Mouse (Mus musculus): ENCODE measurements around the gene Med25. TPM values are rescaled to one million over a fixed set of nuclear protein-coding genes. Genes with fewer than 3 reads are reported as not detected.

Gene Med25
- polyA plus RNA-seq, 1 experiment from 2014 or later = 64.4 TPM

DNA sequence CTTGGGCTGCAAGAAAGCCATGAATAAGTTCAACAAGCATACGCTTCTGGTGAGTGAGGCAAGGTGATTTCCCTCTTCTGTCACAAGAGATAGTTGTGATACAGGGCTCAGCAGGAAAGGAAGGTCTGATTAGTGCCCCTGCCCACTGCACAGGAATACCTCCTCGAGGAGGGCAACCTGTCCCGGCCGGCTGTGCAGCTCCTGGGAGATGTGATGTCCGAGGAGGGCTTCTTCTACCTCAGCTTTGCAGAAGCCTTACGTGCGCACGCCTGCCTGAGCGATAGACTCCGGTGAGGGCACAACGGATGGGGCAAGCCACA is 53.4 kb downstream of the Med25 start:
- Histone ChIP-seq H3K4me3 (ENCODE audit: low read depth, low read length) (peak overlapping the region; percentile 20; the same call in 1 of the 2 replicates), H3K9ac (ENCODE audit: low read length) (peak overlapping the region; percentile 53), H3K4me1 (replicated peaks; ENCODE audit: control insufficient read depth, insufficient read depth) (peaks cover 7% of the 10 kb centered on the region; the same call in 1 of the 2 replicates), H3K27ac (replicated peaks) (no peak overlapping the region; the same call in 1 of the 2 replicates), H3K4me2 (replicated peaks; ENCODE audit: low read depth) (peak overlapping the region; percentile 57), H3K27me3 (ENCODE audit: control insufficient read depth, insufficient read depth, low read length) (no peaks in the 10 kb centered on the region), H3K9me3 (ENCODE audit: control insufficient read depth, low read length) (no peaks in the 10 kb centered on the region), H3K36me3 (ENCODE audit: control insufficient read depth, insufficient read depth, low read length) (peaks cover 14% of the 10 kb centered on the region)
- 36% methylated on average over 11 of the region's 11 CpGs for WGBS
- TF ChIP-seq EP300 (optimal IDR thresholded peaks at IDR 0.05) (no peak), CTCF (IDR thresholded peaks at IDR 0.05; ENCODE audit: low read depth) (no peak)
- no peak for ATAC-seq (ENCODE audit: low FRiP score, low TSS enrichment)
- DNase-seq (ENCODE audit: low spot score) = no peak

DNA sequence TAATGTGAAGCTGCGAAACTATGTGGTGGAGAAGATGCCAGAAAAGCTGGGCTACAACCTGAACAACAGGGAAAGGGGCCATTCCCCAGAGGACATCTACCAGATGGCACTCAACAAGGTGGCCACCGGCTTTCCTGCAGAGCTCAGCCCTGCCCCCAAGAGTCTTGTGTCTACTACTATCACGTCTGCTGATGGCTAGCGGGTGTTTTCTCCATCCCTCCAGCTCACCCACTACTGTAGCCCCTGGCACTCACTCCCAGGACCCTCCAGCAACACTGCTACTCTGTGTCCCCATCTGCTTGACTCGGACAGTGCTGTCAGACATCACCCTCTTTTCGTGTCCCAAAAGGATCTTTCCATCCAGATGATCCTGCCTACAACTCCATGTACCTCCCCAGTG is 54.4 kb downstream of the Med25 start:
- DNase-seq (ENCODE audit: low spot score) = no peak
- H3K4me3 ChIP-seq (ENCODE audit: low read depth, low read length) = no peak overlapping the region
- H3K9ac ChIP-seq (ENCODE audit: low read length) = no peak overlapping the region
- no peak for ATAC-seq (ENCODE audit: low FRiP score, low TSS enrichment)
- H3K4me1 ChIP-seq (replicated peaks; ENCODE audit: control insufficient read depth, insufficient read depth) = peaks cover 7% of the 10 kb centered on the region; the same call in 1 of the 2 replicates
- no peaks in the 10 kb centered on the region for H3K9me3 ChIP-seq (ENCODE audit: control insufficient read depth, low read length)
- no peak overlapping the region for H3K4me2 ChIP-seq (replicated peaks; ENCODE audit: low read depth)
- no peak for TF ChIP-seq CTCF (IDR thresholded peaks at IDR 0.05; ENCODE audit: low read depth)
- TF ChIP-seq EP300 (optimal IDR thresholded peaks at IDR 0.05) = no peak
- peaks cover 8% of the 10 kb centered on the region for H3K36me3 ChIP-seq (ENCODE audit: control insufficient read depth, insufficient read depth, low read length)
- 92% methylated on average over 6 of the region's 6 CpGs for WGBS
- no peaks in the 10 kb centered on the region for H3K27me3 ChIP-seq (ENCODE audit: control insufficient read depth, insufficient read depth, low read length)
- H3K27ac ChIP-seq (replicated peaks) = no peak overlapping the region

DNA sequence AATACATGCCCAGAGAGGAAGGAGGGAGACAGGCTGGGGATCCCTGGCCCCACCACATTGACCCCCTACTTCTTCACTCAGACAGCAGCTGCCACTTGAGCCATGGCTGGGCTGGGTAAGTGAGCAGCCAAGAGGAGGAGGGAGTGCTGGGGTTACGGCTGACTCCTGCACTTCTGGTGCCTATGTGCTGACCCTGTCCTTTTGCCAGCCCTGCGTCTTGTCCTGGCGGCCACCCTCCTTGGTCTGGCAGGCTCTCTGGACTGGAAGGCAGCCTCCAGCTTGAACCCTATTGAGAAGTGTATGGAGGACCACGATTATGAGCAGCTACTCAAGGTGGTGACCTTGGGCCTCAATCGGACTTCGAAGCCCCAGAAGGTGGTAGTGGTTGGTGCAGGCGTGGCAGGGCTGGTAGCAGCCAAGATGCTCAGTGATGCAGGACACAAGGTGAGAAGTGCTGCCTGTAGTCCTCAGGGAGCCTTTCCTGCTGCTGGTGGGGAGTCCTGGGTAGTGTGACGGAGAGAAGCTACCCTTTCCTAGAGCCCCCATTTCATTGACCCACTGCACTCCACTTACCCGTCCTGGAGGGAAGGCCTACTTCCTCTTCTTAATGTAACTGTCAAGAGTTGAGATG is 56.0 kb downstream of the Med25 start:
- no peak overlapping the region for H3K9ac ChIP-seq (ENCODE audit: low read length)
- no peaks in the 10 kb centered on the region for H3K27me3 ChIP-seq (ENCODE audit: control insufficient read depth, insufficient read depth, low read length)
- H3K4me1 ChIP-seq (replicated peaks; ENCODE audit: control insufficient read depth, insufficient read depth) = peaks cover 7% of the 10 kb centered on the region; the same call in 1 of the 2 replicates
- H3K36me3 ChIP-seq (ENCODE audit: control insufficient read depth, insufficient read depth, low read length) = peaks cover under 1% of the 10 kb centered on the region; the same call in 1 of the 2 replicates
- no peak for ATAC-seq (ENCODE audit: low FRiP score, low TSS enrichment)
- H3K4me2 ChIP-seq (replicated peaks; ENCODE audit: low read depth) = no peak overlapping the region
- TF ChIP-seq EP300 (optimal IDR thresholded peaks at IDR 0.05) = no peak
- TF ChIP-seq CTCF (IDR thresholded peaks at IDR 0.05; ENCODE audit: low read depth) = no peak
- no peak overlapping the region for H3K4me3 ChIP-seq (ENCODE audit: low read depth, low read length)
- DNase-seq (ENCODE audit: low spot score) = no peak
- 81% methylated on average over 9 of the region's 9 CpGs for WGBS
- H3K27ac ChIP-seq (replicated peaks) = no peak overlapping the region
- H3K9me3 ChIP-seq (ENCODE audit: control insufficient read depth, low read length) = no peaks in the 10 kb centered on the region

DNA sequence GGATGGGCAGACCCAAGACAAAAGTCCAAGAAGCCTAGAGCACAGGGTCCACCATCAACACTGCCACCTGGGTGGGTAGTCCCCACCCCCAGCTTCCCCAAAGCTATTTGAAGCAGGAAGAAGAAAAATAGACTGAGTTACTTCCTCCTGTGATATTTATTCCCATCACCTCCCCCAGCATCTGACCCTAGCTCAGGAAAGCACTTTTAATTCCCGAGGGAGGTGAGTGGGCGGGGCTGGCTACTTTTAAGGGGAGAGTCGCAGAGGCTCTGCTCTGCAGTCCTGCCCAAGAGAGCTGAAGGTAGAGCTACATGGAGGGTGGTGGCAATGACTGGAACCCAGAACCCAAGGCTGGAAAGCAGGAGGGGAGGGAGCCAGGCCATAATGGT is 56.5 kb downstream of the Med25 start:
- Histone ChIP-seq H3K27ac (replicated peaks) (no peak overlapping the region), H3K27me3 (ENCODE audit: control insufficient read depth, insufficient read depth, low read length) (no peaks in the 10 kb centered on the region), H3K4me1 (replicated peaks; ENCODE audit: control insufficient read depth, insufficient read depth) (peaks cover 7% of the 10 kb centered on the region; the same call in 1 of the 2 replicates), H3K4me3 (ENCODE audit: low read depth, low read length) (no peak overlapping the region), H3K9ac (ENCODE audit: low read length) (no peak overlapping the region), H3K9me3 (ENCODE audit: control insufficient read depth, low read length) (no peaks in the 10 kb centered on the region), H3K36me3 (ENCODE audit: control insufficient read depth, insufficient read depth, low read length) (no peaks in the 10 kb centered on the region; the same call in 1 of the 2 replicates), H3K4me2 (replicated peaks; ENCODE audit: low read depth) (no peak overlapping the region)
- DNase-seq (ENCODE audit: low spot score) = no peak
- WGBS = 40% methylated on average over 3 of the region's 3 CpGs
- ATAC-seq (ENCODE audit: low FRiP score, low TSS enrichment) = no peak
- TF ChIP-seq EP300 (optimal IDR thresholded peaks at IDR 0.05) (no peak), CTCF (IDR thresholded peaks at IDR 0.05; ENCODE audit: low read depth) (no peak)

DNA sequence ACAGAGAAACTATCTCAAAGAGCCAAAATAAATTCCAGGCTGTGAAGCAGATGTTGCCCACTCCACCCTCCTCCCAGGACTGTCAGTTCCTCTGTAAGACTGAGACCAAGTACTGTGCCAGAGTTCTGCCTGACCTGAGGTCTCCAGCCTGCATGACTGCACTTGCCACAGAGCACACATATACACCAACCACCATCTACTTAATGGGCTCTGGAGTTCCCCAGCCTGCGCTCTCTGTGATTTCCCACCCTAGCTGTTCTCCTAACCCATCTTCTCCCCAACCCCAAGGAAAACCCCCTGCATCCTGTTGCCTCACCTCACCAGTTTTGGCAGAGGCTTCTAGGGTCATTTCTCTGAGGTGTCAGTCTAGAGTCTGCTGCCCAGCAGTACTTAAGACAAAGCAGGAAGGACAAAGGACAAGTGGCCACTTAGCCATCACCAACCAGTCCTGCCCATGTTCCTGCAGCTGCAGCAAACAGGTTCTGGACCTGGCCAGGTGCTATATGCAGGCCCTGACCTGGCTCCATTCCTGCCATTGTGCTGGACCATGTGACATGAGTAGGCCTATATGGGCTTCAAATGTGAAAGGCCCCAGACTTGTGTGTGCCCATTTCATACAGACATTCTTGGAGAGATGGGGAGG is 57.0 kb downstream of the Med25 start:
- Histone ChIP-seq H3K27ac (replicated peaks) (no peak overlapping the region), H3K27me3 (ENCODE audit: control insufficient read depth, insufficient read depth, low read length) (no peaks in the 10 kb centered on the region)
- DNase-seq (ENCODE audit: low spot score) = no peak

DNA sequence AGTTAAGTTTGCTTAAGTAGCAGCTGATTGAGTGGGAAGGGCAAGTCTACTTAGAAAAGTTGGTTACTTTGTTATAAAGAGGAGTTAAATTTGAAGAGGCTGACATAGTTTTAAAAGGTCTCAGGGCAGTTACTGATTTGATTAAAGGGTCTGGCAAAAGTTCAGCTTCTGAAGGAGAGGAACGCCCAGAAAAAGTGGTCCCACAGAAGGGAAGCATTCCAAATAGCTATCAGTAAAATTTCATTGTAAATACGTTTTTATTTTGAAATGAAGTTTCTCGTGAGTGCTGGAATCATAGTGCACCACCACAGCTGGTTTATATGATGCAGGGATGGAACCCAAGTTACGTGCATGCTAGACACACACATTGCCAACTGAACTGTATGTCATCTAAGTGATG is 59.7 kb downstream of the Med25 start:
- no peak overlapping the region for H3K4me2 ChIP-seq (replicated peaks; ENCODE audit: low read depth)
- H3K9ac ChIP-seq (ENCODE audit: low read length) = no peak overlapping the region
- no peak for DNase-seq (ENCODE audit: low spot score)
- 36% methylated on average over 4 of the region's 4 CpGs for WGBS
- no peak overlapping the region for H3K4me3 ChIP-seq (ENCODE audit: low read depth, low read length)
- no peak for ATAC-seq (ENCODE audit: low FRiP score, low TSS enrichment)
- no peaks in the 10 kb centered on the region for H3K27me3 ChIP-seq (ENCODE audit: control insufficient read depth, insufficient read depth, low read length)
- no peak for TF ChIP-seq CTCF (IDR thresholded peaks at IDR 0.05; ENCODE audit: low read depth)
- TF ChIP-seq EP300 (optimal IDR thresholded peaks at IDR 0.05) = no peak
- H3K9me3 ChIP-seq (ENCODE audit: control insufficient read depth, low read length) = no peaks in the 10 kb centered on the region
- peaks cover 24% of the 10 kb centered on the region for H3K36me3 ChIP-seq (ENCODE audit: control insufficient read depth, insufficient read depth, low read length)
- no peak overlapping the region for H3K27ac ChIP-seq (replicated peaks)
- H3K4me1 ChIP-seq (replicated peaks; ENCODE audit: control insufficient read depth, insufficient read depth) = no peaks in the 10 kb centered on the region

More for the DNA sequence above, 57.0 kb downstream of the Med25 start:
- WGBS = 100% methylated on average over 1 of the region's 1 CpGs
- Histone ChIP-seq H3K9me3 (ENCODE audit: control insufficient read depth, low read length) (no peaks in the 10 kb centered on the region), H3K4me3 (ENCODE audit: low read depth, low read length) (no peak overlapping the region), H3K36me3 (ENCODE audit: control insufficient read depth, insufficient read depth, low read length) (peaks cover 5% of the 10 kb centered on the region; the same call in 1 of the 2 replicates), H3K4me1 (replicated peaks; ENCODE audit: control insufficient read depth, insufficient read depth) (peaks cover 7% of the 10 kb centered on the region; the same call in 1 of the 2 replicates), H3K4me2 (replicated peaks; ENCODE audit: low read depth) (no peak overlapping the region), H3K9ac (ENCODE audit: low read length) (no peak overlapping the region)
- no peak for TF ChIP-seq EP300 (optimal IDR thresholded peaks at IDR 0.05)
- TF ChIP-seq CTCF (IDR thresholded peaks at IDR 0.05; ENCODE audit: low read depth) = no peak
- no peak for ATAC-seq (ENCODE audit: low FRiP score, low TSS enrichment)
